Mouse (Mus musculus) testis, adult 2 months (tissue): ENCODE results near the gene Ift52.

Source experiments
- CTCF ChIP-seq: fragments of 200-500 bp; IDR thresholded peaks from 2 replicates; pipeline ENCODE4 v1.5.1; 2012; ENCODE audit warnings: low read depth, mild to moderate bottlenecking, inconsistent platforms, low read length, moderate library complexity; ENCODE audit not compliant: control insufficient read depth, insufficient read depth, insufficient replicate concordance
- POLR2A ChIP-seq: fragments of 200-500 bp; IDR thresholded peaks from 2 replicates; pipeline ENCODE4 v1.6.1; 2012; ENCODE audit warnings: low read depth, mild to moderate bottlenecking, inconsistent platforms, low read length, moderate library complexity; ENCODE audit not compliant: control insufficient read depth

GRCm38 (mm10) chr2:163031289-163031688 lies 14.1 kb downstream of the Ift52 start:
- no peak for TF ChIP-seq POLR2A
- TF ChIP-seq CTCF, result no peak
